Mouse (Mus musculus) yolk sac, embryonic 10.5 days (tissue): ENCODE results near the gene Elovl7.

Experiments
- DNase-seq: peaks from one replicate; pipeline ENCODE4 v3.0.0-alpha.2; 2017; ENCODE audit warnings: low spot score

Elovl7 gene

GRCm38 (mm10) chr13:108241715-108242114 is 27.5 kb downstream of the Elovl7 start:
- DNase-seq, result no peak

GRCm38 (mm10) chr13:108245086-108245697 is 31.0 kb downstream of the Elovl7 start:
- no peak for DNase-seq

GRCm38 (mm10) chr13:108251106-108251505 is 36.9 kb downstream of the Elovl7 start:
- DNase-seq, result no peak

GRCm38 (mm10) chr13:108253977-108254376 is 39.8 kb downstream of the Elovl7 start:
- DNase-seq, result no peak

- DNase-seq, result no peak
These were observed 48.8 kb downstream of the Elovl7 start for GRCm38 (mm10) chr13:108263042-108263441.

GRCm38 (mm10) chr13:108265394-108265793 is 51.2 kb downstream of the Elovl7 start:
- DNase-seq, result no peak

GRCm38 (mm10) chr13:108267841-108268634 is 53.8 kb downstream of the Elovl7 start:
- peak; percentile 23 for DNase-seq

- DNase-seq, result no peak
These were observed 57.4 kb downstream of the Elovl7 start for GRCm38 (mm10) chr13:108271458-108272148.

GRCm38 (mm10) chr13:108272332-108272731 is 58.1 kb downstream of the Elovl7 start:
- no peak for DNase-seq

GRCm38 (mm10) chr13:108273034-108273433 is 58.8 kb downstream of the Elovl7 start:
- no peak for DNase-seq

GRCm38 (mm10) chr13:108273456-108273855 is 59.3 kb downstream of the Elovl7 start:
- no peak for DNase-seq

GRCm38 (mm10) chr13:108276561-108276960 is 62.4 kb downstream of the Elovl7 start:
- no peak for DNase-seq

- DNase-seq, result no peak
These were observed 63.1 kb downstream of the Elovl7 start for GRCm38 (mm10) chr13:108277320-108277719.

- DNase-seq, result no peak
These were observed 64.4 kb downstream of the Elovl7 start for GRCm38 (mm10) chr13:108278592-108278991.

GRCm38 (mm10) chr13:108284312-108284711 is 70.1 kb downstream of the Elovl7 start:
- DNase-seq, result no peak

GRCm38 (mm10) chr13:108287953-108288352 is 73.7 kb downstream of the Elovl7 start:
- no peak for DNase-seq

GRCm38 (mm10) chr13:108289436-108289835 is 75.2 kb downstream of the Elovl7 start:
- DNase-seq, result no peak

GRCm38 (mm10) chr13:108290314-108290713 is 76.1 kb downstream of the Elovl7 start:
- no peak for DNase-seq

GRCm38 (mm10) chr13:108297350-108298093 is 83.3 kb downstream of the Elovl7 start:
- peak; percentile 62 for DNase-seq

- no peak for DNase-seq
These were observed 84.0 kb downstream of the Elovl7 start for GRCm38 (mm10) chr13:108298241-108298640.

GRCm38 (mm10) chr13:108300346-108300950 is 86.2 kb downstream of the Elovl7 start:
- no peak for DNase-seq

GRCm38 (mm10) chr13:108301411-108301810 is 87.2 kb downstream of the Elovl7 start:
- DNase-seq, result no peak
